Mouse (Mus musculus) limb, embryonic 13.5 days (tissue): ENCODE measurements at regions not wholly inside any gene's neighbourhood (a gene's known extent, or its start where the extent isn't known, plus 50 kb on each side); places are given as distances from the start of the nearest gene placed in this dataset.

Source experiments
- ATAC-seq: fragments of 200-750 bp; cut with Nextera tagmentation; 2 replicates; pipeline ENCODE4 v1.8.0; 2017; ENCODE audit warnings: low read depth, moderate number of reproducible peaks, moderate TSS enrichment; ENCODE audit not compliant: low FRiP score
- H3K27ac ChIP-seq: fragments of 300-500 bp; sonication (generic); 2 replicates; pipeline ENCODE4 v1.5.1; 2015; ENCODE audit warnings: inconsistent platforms, mild to moderate bottlenecking, moderate library complexity
- H3K27me3 ChIP-seq: fragments of 300-500 bp; sonication (generic); 2 replicates; pipeline ENCODE4 v1.6.1; 2015; ENCODE audit warnings: mild to moderate bottlenecking, inconsistent platforms
- H3K36me3 ChIP-seq: fragments of 300-500 bp; sonication (generic); 2 replicates; pipeline ENCODE4 v1.6.1; 2015; ENCODE audit warnings: inconsistent platforms, mild to moderate bottlenecking, moderate library complexity
- H3K4me1 ChIP-seq: fragments of 300-500 bp; sonication (generic); 2 replicates; pipeline ENCODE4 v1.6.1; 2015; ENCODE audit warnings: inconsistent platforms
- H3K4me2 ChIP-seq: fragments of 300-500 bp; sonication (generic); replicated peaks from 2 replicates; pipeline ENCODE4 v1.6.1; 2015; ENCODE audit warnings: inconsistent platforms, mild to moderate bottlenecking, moderate library complexity
- H3K4me3 ChIP-seq: fragments of 300-500 bp; sonication (generic); 2 replicates; pipeline ENCODE4 v1.5.1; 2015; ENCODE audit warnings: moderate library complexity, mild to moderate bottlenecking, inconsistent platforms
- H3K9ac ChIP-seq: fragments of 300-500 bp; sonication (generic); 2 replicates; pipeline ENCODE4 v1.6.1; 2015; ENCODE audit warnings: mild to moderate bottlenecking, inconsistent platforms
- H3K9me3 ChIP-seq: fragments of 300-500 bp; sonication (generic); 2 replicates; pipeline ENCODE4 v1.6.1; 2016; ENCODE audit warnings: inconsistent platforms
- WGBS: fragments of 180-500 bp; shearing (Covaris S2); methylation state at CpG from one replicate; pipeline ENCODE4 v1.1.7; 2015; 5-methylcytosine and 5-hydroxymethylcytosine counted together

DNA sequence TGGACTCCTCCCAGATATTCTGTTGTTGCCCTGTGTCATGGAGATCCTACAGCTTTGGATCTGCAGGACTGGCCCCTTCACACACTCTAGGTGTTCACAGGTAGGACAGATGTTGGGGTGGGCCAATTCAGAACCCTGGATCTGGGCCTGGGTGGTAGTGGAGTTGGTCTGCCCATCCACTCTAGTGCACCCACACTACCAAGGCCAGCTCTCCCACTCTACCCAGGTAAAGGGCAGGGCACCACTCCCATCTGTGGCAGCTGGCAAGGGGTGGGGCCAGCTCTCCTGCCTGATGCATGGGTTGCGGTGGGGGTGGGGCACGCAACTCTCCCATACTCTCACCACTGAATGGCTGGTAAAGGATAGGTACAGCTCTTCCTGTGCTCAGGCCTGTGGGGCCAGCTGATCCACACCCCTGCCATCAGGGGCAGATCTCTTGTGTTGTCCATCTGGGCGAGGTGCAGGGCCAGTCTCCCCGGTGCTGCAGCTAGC is 76.5 kb downstream of the Gja1 start:
- no peaks in the 10 kb centered on the region for H3K4me1 ChIP-seq
- WGBS = 93% methylated on average over 4 of the region's 4 CpGs
- ATAC-seq = no peak
- no peak overlapping the region for H3K27ac ChIP-seq
- no peak overlapping the region for H3K4me3 ChIP-seq
- no peaks in the 10 kb centered on the region for H3K36me3 ChIP-seq
- no peak overlapping the region for H3K4me2 ChIP-seq
- no peaks in the 10 kb centered on the region for H3K27me3 ChIP-seq
- no peak overlapping the region for H3K9ac ChIP-seq
- no peaks in the 10 kb centered on the region for H3K9me3 ChIP-seq

DNA sequence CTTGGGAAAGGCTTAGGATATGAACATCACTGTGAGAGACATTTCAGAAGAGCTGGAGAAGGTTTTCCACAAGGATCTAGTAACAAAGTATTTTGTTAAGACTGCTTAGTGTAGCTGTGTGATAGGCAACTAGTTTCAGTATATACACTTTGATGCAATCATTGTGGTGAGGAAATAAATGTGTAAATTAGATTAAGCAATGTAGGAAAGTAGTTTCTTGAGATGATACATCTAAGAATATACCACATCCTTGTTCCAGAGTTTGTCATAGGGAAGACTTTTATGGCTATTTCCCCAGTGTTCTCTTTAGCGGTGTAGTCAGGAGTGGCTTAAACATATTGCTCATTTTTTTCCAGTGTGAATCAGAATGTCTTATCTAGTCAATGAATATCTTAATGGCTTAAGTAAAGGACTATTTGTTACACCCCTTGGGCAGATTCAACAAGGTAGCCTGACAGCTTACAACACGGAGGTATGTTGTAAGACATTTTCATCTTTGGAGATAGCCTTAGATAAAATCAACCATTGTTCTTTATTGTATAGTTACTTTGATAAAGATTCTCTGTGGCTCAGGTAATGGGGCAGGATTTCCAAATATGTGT is 78.8 kb downstream of the Gja1 start:
- no peaks in the 10 kb centered on the region for H3K27me3 ChIP-seq
- WGBS = 91% methylated on average over 2 of the region's 2 CpGs
- no peak overlapping the region for H3K4me3 ChIP-seq
- H3K9ac ChIP-seq = no peak overlapping the region
- no peaks in the 10 kb centered on the region for H3K9me3 ChIP-seq
- no peak overlapping the region for H3K27ac ChIP-seq
- no peaks in the 10 kb centered on the region for H3K36me3 ChIP-seq
- ATAC-seq = no peak
- no peak overlapping the region for H3K4me2 ChIP-seq
- no peaks in the 10 kb centered on the region for H3K4me1 ChIP-seq

DNA sequence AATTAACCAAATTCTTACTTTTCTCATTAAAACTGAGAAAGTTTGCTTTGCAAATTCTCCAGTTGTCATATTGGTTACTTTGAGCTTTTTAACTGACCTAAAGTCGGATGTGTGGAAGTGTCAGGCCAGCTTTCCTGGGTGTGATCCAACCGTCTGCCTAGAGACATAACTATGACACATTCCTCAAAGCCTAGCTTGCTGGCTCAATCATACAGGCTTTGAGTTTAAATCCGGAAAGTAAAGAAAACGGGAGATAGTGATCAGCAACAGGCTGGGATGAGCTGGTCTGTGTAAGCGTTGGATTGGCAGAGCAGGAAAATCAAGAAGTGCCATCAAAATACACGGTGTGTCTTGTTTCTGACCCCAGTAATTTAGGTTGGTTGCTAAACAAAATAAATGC is 91.4 kb downstream of the Gja1 start:
- peak overlapping the region; percentile 58 for H3K4me2 ChIP-seq
- peak overlapping the region; percentile 54; the same call in 1 of the 2 replicates for H3K9ac ChIP-seq
- H3K4me3 ChIP-seq = peak overlapping the region; percentile 40; the same call in 1 of the 2 replicates
- WGBS = 31% methylated on average over 6 of the region's 6 CpGs
- 0 out of 2 replicates have a peak overlapping the region, but pooled peaks have one; percentile 39 for H3K27ac ChIP-seq
- H3K36me3 ChIP-seq = no peaks in the 10 kb centered on the region
- H3K4me1 ChIP-seq = peaks cover 9% of the 10 kb centered on the region; the same call in 1 of the 2 replicates
- ATAC-seq = peak; percentile 52
- H3K27me3 ChIP-seq = no peaks in the 10 kb centered on the region
- H3K9me3 ChIP-seq = peaks cover 6% of the 10 kb centered on the region; the same call in 1 of the 2 replicates

DNA sequence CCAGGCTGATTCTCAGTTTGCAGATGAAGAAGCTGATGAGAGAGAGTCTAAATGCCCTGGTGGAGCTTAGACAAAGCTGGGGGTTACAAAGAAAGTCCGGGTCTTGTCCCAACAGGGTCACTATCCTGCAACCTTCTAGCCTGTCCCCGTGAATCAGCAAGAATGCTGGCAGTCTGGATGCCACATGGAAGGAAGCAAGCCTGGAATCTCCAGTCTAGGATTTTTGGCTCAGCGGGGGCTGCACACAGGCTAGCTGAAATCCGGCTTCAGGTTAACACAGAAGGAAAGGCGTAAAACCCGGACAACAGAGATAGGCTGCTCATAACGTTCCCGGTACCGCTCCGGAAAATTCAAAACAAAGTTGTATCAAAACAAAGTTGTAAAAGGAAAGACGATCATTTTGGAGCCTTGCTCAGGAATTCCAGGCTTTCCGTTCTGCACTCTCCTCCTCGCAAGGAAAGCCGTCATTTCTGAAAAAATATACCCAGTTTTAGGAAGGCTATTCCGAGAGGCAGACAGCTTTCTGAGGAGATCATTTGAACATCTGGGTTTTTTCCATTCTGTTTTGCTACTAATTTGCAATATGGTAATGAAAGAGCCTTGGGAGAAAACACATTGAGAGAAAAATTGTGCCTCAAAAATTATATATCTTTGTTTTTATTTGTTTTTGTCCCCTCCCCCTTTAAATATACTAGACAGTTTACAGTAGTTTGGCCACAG is 92.0 kb downstream of the Gja1 start:
- peak; percentile 79 for ATAC-seq
- Histone ChIP-seq H3K9ac (peak overlapping the region; percentile 54), H3K27ac (peak overlapping the region; percentile 39; the same call in 1 of the 2 replicates)

DNA sequence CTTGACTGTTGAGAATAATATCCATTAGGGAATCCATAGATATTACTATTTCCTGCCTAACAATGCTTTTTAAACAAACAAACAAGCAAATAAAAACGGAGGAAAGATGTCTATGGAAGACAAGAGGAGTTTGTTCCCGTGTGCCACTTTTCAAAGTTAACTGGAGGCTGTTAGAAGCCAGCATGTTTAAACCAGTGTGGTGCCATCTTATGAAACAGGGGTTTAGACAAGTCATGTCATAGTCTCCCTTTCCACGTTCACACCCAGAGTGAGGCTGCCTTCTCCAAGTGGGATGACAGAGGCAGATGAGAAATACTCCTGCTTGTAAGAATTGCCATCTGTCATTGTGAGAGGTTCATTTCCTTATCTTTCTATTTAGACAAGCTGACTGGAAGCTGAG is 92.8 kb downstream of the Gja1 start:
- Histone ChIP-seq H3K9ac (no peak overlapping the region), H3K4me1 (peaks cover 9% of the 10 kb centered on the region; the same call in 1 of the 2 replicates), H3K36me3 (no peaks in the 10 kb centered on the region), H3K27ac (no peak overlapping the region), H3K4me2 (no peak overlapping the region), H3K27me3 (no peaks in the 10 kb centered on the region), H3K9me3 (peaks cover 6% of the 10 kb centered on the region; the same call in 1 of the 2 replicates), H3K4me3 (no peak overlapping the region)
- ATAC-seq = no peak
- WGBS = 68% methylated on average over 3 of the region's 3 CpGs

More for the DNA sequence above, 92.0 kb downstream of the Gja1 start:
- WGBS = 13% methylated on average over 15 of the region's 15 CpGs
- Histone ChIP-seq H3K4me3 (peak overlapping the region; percentile 40), H3K4me2 (peak overlapping the region; percentile 58), H3K9me3 (peaks cover 6% of the 10 kb centered on the region; the same call in 1 of the 2 replicates), H3K36me3 (no peaks in the 10 kb centered on the region), H3K4me1 (peaks cover 9% of the 10 kb centered on the region; the same call in 1 of the 2 replicates), H3K27me3 (no peaks in the 10 kb centered on the region)

DNA sequence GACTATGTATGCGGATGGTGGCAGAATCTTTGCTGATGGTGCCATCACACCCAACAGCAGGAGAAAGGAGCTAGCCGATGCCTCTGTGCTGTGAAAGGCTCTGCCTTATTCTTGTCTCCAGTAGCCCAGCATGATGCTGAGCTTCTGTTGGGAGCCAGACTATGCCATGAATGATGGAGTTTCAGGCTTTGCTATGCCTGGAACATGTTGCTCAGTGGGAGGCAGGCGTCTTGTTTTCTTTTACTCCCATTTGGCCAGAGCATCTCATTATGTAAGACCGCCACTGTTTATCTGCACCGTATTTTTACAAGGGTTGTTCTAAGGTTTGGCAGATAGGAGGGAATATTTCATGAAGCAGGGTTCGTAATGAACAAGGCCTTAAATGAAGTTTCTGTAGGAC is 97.8 kb downstream of the Gja1 start:
- no peak for ATAC-seq
- Histone ChIP-seq H3K9me3 (no peaks in the 10 kb centered on the region), H3K9ac (no peak overlapping the region), H3K4me1 (peaks cover 2% of the 10 kb centered on the region; the same call in 1 of the 2 replicates), H3K4me3 (no peak overlapping the region), H3K36me3 (no peaks in the 10 kb centered on the region), H3K27me3 (no peaks in the 10 kb centered on the region), H3K4me2 (no peak overlapping the region), H3K27ac (no peak overlapping the region)
- WGBS = 74% methylated on average over 6 of the region's 6 CpGs

DNA sequence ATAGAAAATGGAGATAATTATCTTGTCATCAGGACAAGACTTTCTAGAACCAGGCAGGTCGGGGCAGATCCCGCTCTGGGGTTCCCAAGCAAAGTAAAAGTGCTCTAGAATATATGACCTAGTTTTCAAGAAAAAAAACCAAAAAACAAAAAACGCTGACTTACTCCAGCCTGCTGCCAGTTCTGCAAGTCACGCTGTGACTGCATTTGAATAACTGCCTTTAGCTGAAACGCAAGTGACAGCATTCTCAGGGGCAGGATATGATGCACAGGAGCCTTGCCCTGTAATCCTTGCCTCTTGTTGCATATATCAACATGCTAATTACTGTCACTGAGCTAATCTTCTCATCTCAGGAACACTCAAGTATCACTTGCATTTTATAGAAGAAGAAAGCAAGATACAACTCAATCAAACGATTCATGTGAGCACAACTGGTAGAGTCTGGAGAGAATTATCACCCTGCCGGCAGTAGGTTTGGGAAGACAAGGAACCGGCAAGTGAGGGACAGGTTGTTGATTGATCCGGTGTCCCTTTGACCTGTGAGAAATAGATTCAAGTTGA is 105.1 kb downstream of the Gja1 start:
- peaks cover 7% of the 10 kb centered on the region; the same call in 1 of the 2 replicates for H3K4me1 ChIP-seq
- WGBS = 37% methylated on average over 9 of the region's 9 CpGs
- ATAC-seq = no peak
- H3K27me3 ChIP-seq = no peaks in the 10 kb centered on the region
- no peak overlapping the region for H3K9ac ChIP-seq
- H3K36me3 ChIP-seq = no peaks in the 10 kb centered on the region
- no peak overlapping the region for H3K4me3 ChIP-seq
- H3K9me3 ChIP-seq = no peaks in the 10 kb centered on the region
- H3K27ac ChIP-seq = no peak overlapping the region
- H3K4me2 ChIP-seq = no peak overlapping the region

DNA sequence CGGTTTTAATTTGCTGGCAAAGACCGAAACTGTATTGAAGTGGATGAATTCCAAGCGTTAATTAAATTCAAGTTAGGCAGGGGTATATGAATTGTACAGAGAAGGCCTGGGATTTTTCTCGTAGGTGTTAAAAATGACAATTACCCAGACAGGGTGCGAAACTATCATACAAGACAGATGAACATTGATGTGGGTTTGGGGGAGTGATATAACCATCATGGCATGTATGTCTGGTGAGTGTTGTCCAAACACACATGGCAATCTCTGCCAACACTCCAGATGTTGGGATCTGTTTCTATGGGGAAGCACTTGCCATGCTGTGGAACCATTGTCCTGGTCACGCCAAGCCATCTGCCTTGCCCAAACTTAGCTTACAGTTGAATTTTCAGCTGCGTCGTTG is 107.8 kb downstream of the Gja1 start:
- H3K27me3 ChIP-seq = no peaks in the 10 kb centered on the region
- H3K36me3 ChIP-seq = no peaks in the 10 kb centered on the region
- peaks cover 7% of the 10 kb centered on the region; the same call in 1 of the 2 replicates for H3K4me1 ChIP-seq
- ATAC-seq = no peak
- H3K9ac ChIP-seq = no peak overlapping the region
- no peak overlapping the region for H3K4me3 ChIP-seq
- H3K27ac ChIP-seq = no peak overlapping the region
- no peak overlapping the region for H3K4me2 ChIP-seq
- no peaks in the 10 kb centered on the region for H3K9me3 ChIP-seq
- 88% methylated on average over 8 of the region's 8 CpGs for WGBS

DNA sequence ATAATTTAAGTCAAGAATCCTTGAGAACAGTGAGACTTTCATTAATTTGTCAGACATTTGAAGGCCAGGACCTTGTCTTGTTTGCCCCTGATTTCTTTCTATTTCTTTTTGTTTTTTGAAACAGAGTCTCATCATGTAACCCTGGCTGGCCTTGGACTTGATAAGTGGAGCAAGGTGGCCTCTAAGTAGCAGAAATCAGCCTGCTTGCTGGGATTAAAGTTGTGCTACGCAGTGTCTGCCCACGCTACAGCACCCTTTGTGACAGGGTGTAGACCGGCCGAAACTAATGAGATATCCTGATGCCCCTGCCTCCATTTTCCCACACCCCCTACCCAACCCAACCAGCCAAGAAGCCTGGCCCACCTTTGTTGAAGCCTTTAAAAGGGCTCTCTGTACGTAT is 108.6 kb downstream of the Gja1 start:
- no peak for ATAC-seq
- WGBS = 91% methylated on average over 5 of the region's 5 CpGs
- Histone ChIP-seq H3K9me3 (no peaks in the 10 kb centered on the region), H3K4me2 (no peak overlapping the region), H3K27ac (no peak overlapping the region), H3K9ac (no peak overlapping the region), H3K27me3 (no peaks in the 10 kb centered on the region), H3K36me3 (no peaks in the 10 kb centered on the region), H3K4me3 (no peak overlapping the region), H3K4me1 (peaks cover 7% of the 10 kb centered on the region; the same call in 1 of the 2 replicates)

DNA sequence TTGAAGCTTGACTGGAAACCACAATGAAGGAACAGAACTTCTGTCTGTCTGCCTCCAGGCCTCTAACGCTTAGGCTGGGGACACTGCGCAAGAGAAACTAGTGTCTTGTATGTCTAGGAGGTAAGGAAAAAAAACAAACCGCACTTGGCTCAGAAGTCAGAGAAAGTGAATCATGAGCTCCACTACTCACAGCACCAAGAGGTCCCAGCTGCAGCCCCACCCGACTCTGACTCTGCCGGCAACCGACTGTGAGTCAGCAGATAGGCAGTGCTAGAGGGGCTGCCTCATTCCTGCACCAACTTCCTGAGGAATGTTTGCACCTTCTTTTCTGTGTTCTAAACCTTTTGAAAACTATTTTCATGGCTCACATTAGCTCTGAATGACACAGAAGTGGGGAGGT is 109.5 kb downstream of the Gja1 start:
- Histone ChIP-seq H3K9ac (no peak overlapping the region), H3K4me3 (no peak overlapping the region), H3K27me3 (no peaks in the 10 kb centered on the region), H3K36me3 (no peaks in the 10 kb centered on the region), H3K4me1 (peaks cover 7% of the 10 kb centered on the region; the same call in 1 of the 2 replicates), H3K27ac (no peak overlapping the region), H3K9me3 (no peaks in the 10 kb centered on the region), H3K4me2 (no peak overlapping the region)
- no peak for ATAC-seq
- whole genome bisulfite sequencing = 56% methylated on average over 6 of the region's 6 CpGs

DNA sequence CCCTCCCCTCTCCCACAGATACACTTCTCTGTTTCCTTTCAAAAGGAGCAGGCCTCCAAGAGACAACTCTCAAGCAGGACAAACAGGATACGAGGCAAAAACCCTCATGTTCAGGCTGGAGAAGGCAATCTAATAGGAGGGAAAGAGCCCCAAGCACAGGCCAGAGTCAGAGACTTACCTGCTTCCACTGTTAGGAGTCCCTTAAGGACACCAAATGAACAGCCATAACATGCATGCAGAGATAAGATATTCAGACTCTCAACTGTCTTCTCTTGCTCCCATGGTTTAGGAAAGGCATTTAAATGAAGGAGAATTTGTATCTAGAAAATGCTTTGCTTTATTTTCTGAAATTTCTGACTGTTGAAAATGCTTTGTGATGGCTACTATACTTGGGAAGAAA is 116.3 kb downstream of the Gja1 start:
- 58% methylated on average over 1 of the region's 1 CpGs for whole genome bisulfite sequencing
- 0 out of 2 replicates have a peak, but pooled peaks cover 3% of the 10 kb centered on the region for H3K4me1 ChIP-seq
- no peak overlapping the region for H3K27ac ChIP-seq
- no peaks in the 10 kb centered on the region for H3K9me3 ChIP-seq
- H3K4me3 ChIP-seq = no peak overlapping the region
- no peak for ATAC-seq
- no peaks in the 10 kb centered on the region for H3K27me3 ChIP-seq
- H3K4me2 ChIP-seq = no peak overlapping the region
- H3K36me3 ChIP-seq = no peaks in the 10 kb centered on the region
- H3K9ac ChIP-seq = no peak overlapping the region

DNA sequence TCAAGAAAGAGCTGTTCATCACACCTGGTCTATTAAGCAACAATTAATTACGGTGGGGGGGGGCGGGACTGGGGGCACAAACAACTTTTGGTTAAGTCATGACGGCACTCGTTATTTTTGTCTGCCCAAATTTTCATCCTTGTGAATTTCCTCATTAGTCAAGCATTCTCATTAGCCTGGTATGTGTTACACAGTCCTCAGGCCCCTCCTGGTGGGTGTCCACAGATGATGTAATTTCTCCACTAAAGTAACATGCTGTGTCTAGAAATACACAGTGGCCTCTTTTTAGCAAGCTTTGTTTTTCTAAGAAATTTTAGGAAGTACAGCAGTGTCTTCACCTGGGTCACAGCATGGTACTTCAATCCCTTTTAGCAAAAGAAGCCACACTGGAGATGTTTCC is 118.2 kb downstream of the Gja1 start:
- Histone ChIP-seq H3K4me3 (no peak overlapping the region), H3K9ac (no peak overlapping the region), H3K9me3 (no peaks in the 10 kb centered on the region), H3K27ac (no peak overlapping the region), H3K4me1 (0 out of 2 replicates have a peak, but pooled peaks cover 6% of the 10 kb centered on the region), H3K27me3 (no peaks in the 10 kb centered on the region), H3K36me3 (no peaks in the 10 kb centered on the region), H3K4me2 (no peak overlapping the region)
- no peak for ATAC-seq
- 56% methylated on average over 4 of the region's 4 CpGs for WGBS
